Mouse (Mus musculus) CH12.LX (cell line): Measurements from ENCODE around the gene Pcdh9.

Experiments
- CTCF ChIP-seq, 2 experiments: IDR thresholded peaks in 1 of 2; conservative IDR thresholded peaks in 1 of 2; 2 replicates each; pipeline ENCODE4 v1.5.1; 2011 to 2012; ENCODE audit warnings: low read depth in 2 of 2, low read length in 2 of 2, improper control_type of control experiment in 1 of 2, inconsistent platforms in 1 of 2, mild to moderate bottlenecking in 1 of 2, moderate library complexity in 1 of 2
- EP300 ChIP-seq: IDR thresholded peaks from 2 replicates; pipeline ENCODE4 v1.6.1; 2011; ENCODE audit warnings: low read length, improper control_type of control experiment
- MAX ChIP-seq: IDR thresholded peaks from 2 replicates; pipeline ENCODE4 v1.6.1; 2011; ENCODE audit warnings: low read length, improper control_type of control experiment
- NRF1 ChIP-seq: IDR thresholded peaks from 2 replicates; pipeline ENCODE4 v1.6.1; 2014; ENCODE audit warnings: low read depth, mild to moderate bottlenecking, inconsistent platforms, low read length, improper control_type of control experiment, moderate library complexity
- POLR2A ChIP-seq: IDR thresholded peaks from 2 replicates; pipeline ENCODE4 v1.6.1; 2011; ENCODE audit warnings: low read depth, mild to moderate bottlenecking, improper control_type of control experiment, low read length
- POLR2AphosphoS2 ChIP-seq: IDR thresholded peaks from 2 replicates; pipeline ENCODE4 v1.6.1; 2011; ENCODE audit warnings: low read depth, low read length, improper control_type of control experiment
- RAD21 ChIP-seq: IDR thresholded peaks from 2 replicates; pipeline ENCODE4 v1.6.1; 2011; ENCODE audit warnings: low read depth, mild to moderate bottlenecking, low read length, improper control_type of control experiment, moderate library complexity
- TBP ChIP-seq: conservative IDR thresholded peaks from 2 replicates; pipeline ENCODE4 v1.6.1; 2011; ENCODE audit warnings: low read depth, low read length, improper control_type of control experiment

GRCm38 (mm10) chr14:93846091-93846677, 44.3 kb downstream of the Pcdh9 start:
- TF ChIP-seq POLR2A, result no peak
- no peak for TF ChIP-seq RAD21
- TF ChIP-seq CTCF (conservative IDR thresholded peaks at IDR 0.05 in 1 of 2, IDR thresholded peaks at IDR 0.05 in 1 of 2; ENCODE audit: low read depth in 2 of 2, low read length in 2 of 2), result no peak
- no peak for TF ChIP-seq NRF1
- TF ChIP-seq EP300, result no peak
- no peak for TF ChIP-seq TBP
- TF ChIP-seq POLR2AphosphoS2, result no peak
- no peak for TF ChIP-seq MAX
